16 mouse cellular contexts compared by ENCODE assay signal in genomic region chr5:140579221-140579620, GRCm38 (mm10). TPM values are rescaled to one million over a fixed set of nuclear protein-coding genes. Genes with fewer than 3 reads are reported as not detected.
DNase-seq lines count a peak whose midpoint lies in the region; ATAC-seq lines count a peak whose summit lies in the region.
"Had no signal": no experiment of that assay in that cellular context is flagged by ENCODE, and none has a peak within 500 bp of the region (broad histone marks: within the 10 kb centered on the region; RNA-seq: fewer than 3 reads in every experiment).

No protein-coding gene starts in this region.

- H3K4me3 ChIP-seq in heart, embryonic 10.5 days: no peak overlapping the region
- H3K4me3 ChIP-seq in hindbrain, embryonic 16.5 days (ENCODE audit: low read length): no peak overlapping the region
- H3K4me3 ChIP-seq: layer of hippocampus, adult 2 months had no signal

- H3K36me3 ChIP-seq in heart, embryonic 10.5 days: no peaks in the 10 kb centered on the region
- no peaks in the 10 kb centered on the region for H3K36me3 ChIP-seq in hindbrain, embryonic 16.5 days (ENCODE audit: control insufficient read depth, insufficient read depth, low read length)

- ATAC-seq in hindbrain, embryonic 16.5 days: no peak
- ATAC-seq: activated CD4-positive, CD25-positive, alpha-beta regulatory T cell, adult 4 months had no signal

- H3K27me3 ChIP-seq in heart, embryonic 10.5 days (ENCODE audit: insufficient read depth, poor library complexity, severe bottlenecking): peaks cover 47% of the 10 kb centered on the region
- no peaks in the 10 kb centered on the region for H3K27me3 ChIP-seq in hindbrain, embryonic 16.5 days (replicated peaks; ENCODE audit: control insufficient read depth, insufficient read depth, low read length)

- intact Hi-C loops in heart, postnatal 36 days (cut with DNase I): loop anchor here (5.0 kb wide), 1 partner anchor 37 kb away; no protein-coding TSS in a partner anchor

- H3K4me2 ChIP-seq in hindbrain, embryonic 16.5 days (ENCODE audit: low read length): no peak overlapping the region

- WGBS in heart, embryonic 10.5 days: 45% methylated on average over 9 of the region's 9 CpGs
- WGBS in hindbrain, embryonic 16.5 days: 22% methylated on average over 9 of the region's 9 CpGs

- H3K4me1 ChIP-seq in heart, embryonic 10.5 days: peaks cover 44% of the 10 kb centered on the region
- peaks cover 20% of the 10 kb centered on the region for H3K4me1 ChIP-seq in hindbrain, embryonic 16.5 days (ENCODE audit: control insufficient read depth, insufficient read depth, low read depth, low read length)

- no peak for DNase-seq in heart, embryonic 10.5 days (ENCODE audit: low spot score)
- DNase-seq in heart, postnatal 36 days: no peak
- peak; percentile 32 for DNase-seq in retina, embryonic 14.5 days (ENCODE audit: low spot score)
- no peak for DNase-seq in retina, postnatal 1 day
- DNase-seq in spleen, adult 18-20 months: no peak
- no peak for DNase-seq in gastrocnemius, postnatal 10 days
- DNase-seq in layer of hippocampus, adult 9-10 months (ENCODE audit: low spot score): no peak
- DNase-seq: B cell, adult 2 months; cerebellum, adult 11 months; heart, adult 18-20 months; kidney, adult 11 months; lung, postnatal 36 days had no signal

- H3K9ac ChIP-seq in hindbrain, embryonic 16.5 days (ENCODE audit: low read depth, low read length): peak overlapping the region; percentile 11; the same call in 1 of the 2 replicates

- no peaks in the 10 kb centered on the region for H3K9me3 ChIP-seq in heart, embryonic 10.5 days
- H3K9me3 ChIP-seq in hindbrain, embryonic 16.5 days (ENCODE audit: control insufficient read depth, low read length): no peaks in the 10 kb centered on the region

- 0 out of 2 replicates have a peak overlapping the region, but pooled peaks have one; percentile 52 for H3K27ac ChIP-seq in heart, embryonic 10.5 days
- H3K27ac ChIP-seq in hindbrain, embryonic 16.5 days (ENCODE audit: low read depth, low read length): no peak overlapping the region
- H3K27ac ChIP-seq: layer of hippocampus, adult 2 months had no signal

RNA-seq across cellular contexts. Expression of gene Grifin, which starts 14.3 kb away (rescaled TPM):
- not detected in 2 replicates for polyA plus RNA-seq in heart, embryonic 10.5 days (2016; fragmentation: Nextera tagmentation; extraction: Ambion mirVana)
- not detected for total RNA-seq in heart, postnatal 36 days (2021)
- polyA plus RNA-seq in hindbrain, embryonic 16.5 days (2015; fragmentation: Nextera tagmentation; extraction: Ambion mirVana): 0.36 TPM in 1 of 2 replicates, not detected in the other
- total RNA-seq in gastrocnemius, postnatal 10 days (2021): not detected
- total RNA-seq: heart, adult 18-20 months; heart, postnatal 25 days; layer of hippocampus, adult 2 months had no signal

RNA-seq across cellular contexts. Expression of gene Lfng, which starts 27.9 kb away (rescaled TPM):
- polyA plus RNA-seq in heart, embryonic 10.5 days (2016; fragmentation: Nextera tagmentation; extraction: Ambion mirVana): 3.8 and 4.7 TPM in 2 replicates
- total RNA-seq in heart, postnatal 36 days (2021): 1 to 10 TPM; 7.2 to 9.1 TPM
- polyA plus RNA-seq in hindbrain, embryonic 16.5 days (2015; fragmentation: Nextera tagmentation; extraction: Ambion mirVana): 27.1 and 30.2 TPM in 2 replicates
- total RNA-seq in gastrocnemius, postnatal 10 days (2021): 1 to 10 TPM; 7.1 to 9.0 TPM
